Comparison of ENCODE assay signal across 14 mouse cellular contexts in the genomic region with DNA sequence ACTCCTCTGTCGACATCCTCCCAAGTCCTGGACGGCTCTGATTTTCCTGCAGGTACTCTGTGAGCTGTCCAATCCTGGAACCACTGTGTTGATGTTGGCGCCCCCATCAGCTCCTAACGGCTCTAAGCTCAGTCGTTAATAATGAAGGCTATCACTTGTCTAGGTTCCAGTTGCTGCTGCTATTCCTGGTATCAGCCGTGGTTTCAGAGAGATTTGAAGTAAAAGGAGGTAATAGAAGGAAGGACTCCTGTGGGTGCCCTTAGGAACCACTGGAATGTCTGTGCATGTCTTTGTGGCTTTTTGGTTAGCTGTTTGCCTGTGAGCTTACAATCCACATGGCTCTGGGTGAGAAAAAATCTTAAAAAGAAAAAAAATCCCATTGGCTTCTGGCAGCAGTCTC. TPM values are rescaled to one million over a fixed set of nuclear protein-coding genes. Genes with fewer than 3 reads are reported as not detected.
"Had no signal": no experiment of that assay in that cellular context is flagged by ENCODE, and none has a peak within 500 bp of the region (broad histone marks: within the 10 kb centered on the region; RNA-seq: fewer than 3 reads in every experiment).

No protein-coding gene starts in this region.

- H3K4me3 ChIP-seq: liver, embryonic 13.5 days; lung, embryonic 15.5 days; megakaryocyte, embryonic 14.5 days; midbrain, embryonic 12.5 days had no signal

- H3K9ac ChIP-seq: liver, embryonic 13.5 days; liver, postnatal 0 days; lung, embryonic 15.5 days; midbrain, embryonic 12.5 days had no signal

- H3K4me1 ChIP-seq: liver, embryonic 13.5 days; lung, embryonic 15.5 days; megakaryocyte, embryonic 14.5 days; midbrain, embryonic 12.5 days had no signal

- H3K27ac ChIP-seq: liver, embryonic 13.5 days; lung, embryonic 15.5 days; macrophage; midbrain, embryonic 12.5 days; stomach, postnatal 0 days had no signal

- H3K4me2 ChIP-seq: liver, embryonic 13.5 days; lung, embryonic 15.5 days; midbrain, embryonic 12.5 days had no signal

- DNase-seq: kidney, adult 18-20 months; kidney, postnatal 10 days; layer of hippocampus, adult 9-11 months; layer of hippocampus, postnatal 36 days; liver; liver, embryonic 13.5 days; liver, postnatal 0 days; lung, postnatal 14 days; thymus, postnatal 4 days had no signal

- H3K9me3 ChIP-seq: liver, embryonic 13.5 days; lung, embryonic 15.5 days; megakaryocyte, embryonic 14.5 days; midbrain, embryonic 12.5 days had no signal

- H3K36me3 ChIP-seq: liver, embryonic 13.5 days; lung, embryonic 15.5 days; midbrain, embryonic 12.5 days had no signal

- H3K27me3 ChIP-seq: liver, embryonic 13.5 days; lung, embryonic 15.5 days; megakaryocyte, embryonic 14.5 days; midbrain, embryonic 12.5 days had no signal

- ATAC-seq: liver, postnatal 0 days had no signal

RNA-seq across cellular contexts. Expression of a gene that starts 8.0 kb away (rescaled TPM):
- polyA plus RNA-seq: macrophage had no signal
